ENCODE assay signal across 20 mouse cellular contexts in genomic region chr16:21272748-21273147, GRCm38 (mm10).
A peak's percentile ranks its signal among the peaks of the same experiment; 100 is the strongest.
DNase-seq lines count a peak whose midpoint lies in the region; ATAC-seq and TF ChIP-seq lines count a peak whose summit lies in the region.
"Had no signal": no experiment of that assay in that cellular context is flagged by ENCODE, and none has a peak within 500 bp of the region (broad histone marks: within the 10 kb centered on the region; RNA-seq: fewer than 3 reads in every experiment).

No protein-coding gene starts in this region.

- WGBS in heart, embryonic 11.5 days (ENCODE audit: insufficient replicate concordance): 34% methylated on average over 4 of the region's 4 CpGs
- WGBS in lung, embryonic 15.5 days: 47% methylated on average over 4 of the region's 4 CpGs
- 52% methylated on average over 4 of the region's 4 CpGs for WGBS in lung, adult 2 months
- WGBS in embryonic facial prominence, embryonic 15.5 days: 49% methylated on average over 4 of the region's 4 CpGs
- WGBS in liver, embryonic 11.5 days: 52% methylated on average over 4 of the region's 4 CpGs

- no peak overlapping the region for H3K4me3 ChIP-seq in heart, embryonic 11.5 days (ENCODE audit: low read depth, low read length)
- no peak overlapping the region for H3K4me3 ChIP-seq in lung, embryonic 15.5 days
- H3K4me3 ChIP-seq in lung, adult 2 months (replicated peaks; ENCODE audit: extremely low read depth, low read depth, low read length): no peak overlapping the region
- peak overlapping the region in 1 of 3 experiments; percentile 17 for H3K4me3 ChIP-seq in CH12.LX (replicated peaks in 1 of 3; ENCODE audit: low read depth in 2 of 3, low read length in 2 of 3, poor library complexity in 1 of 3)
- no peak overlapping the region for H3K4me3 ChIP-seq in embryonic facial prominence, embryonic 15.5 days (replicated peaks)
- no peak overlapping the region for H3K4me3 ChIP-seq in liver, embryonic 11.5 days (ENCODE audit: low read depth, low read length)
- H3K4me3 ChIP-seq: left cerebral cortex, adult 2 months; liver, embryonic 15.5 days; megakaryocyte, embryonic 14.5 days; myocyte had no signal

- no peak for DNase-seq in heart, postnatal 4 days
- no peak for DNase-seq in lung, adult 2 months
- peak; percentile 42 for DNase-seq in CH12.LX (ENCODE audit: extremely low read depth)
- no peak for DNase-seq in kidney, postnatal 25 days
- DNase-seq in liver, embryonic 11.5 days (ENCODE audit: low spot score): no peak
- DNase-seq: B cell, adult 2 months; cerebellum, adult 8-10 months; kidney, adult 2 months; kidney, postnatal 10 days; left cerebral cortex, postnatal 4 days; lung, postnatal 14 days; spleen, adult 18-20 months; thymus, postnatal 25 days had no signal

- dilution Hi-C loops in CH12.LX (cut with MboI; ENCODE audit: extremely low pct_ligation_motif_present, extremely low pct_unique_long_range_greater_than_20kb, low sequenced_read_pairs): no loop called here

- H3K27me3 ChIP-seq in heart, embryonic 11.5 days (ENCODE audit: control insufficient read depth, insufficient read depth, low read length): no peaks in the 10 kb centered on the region
- no peaks in the 10 kb centered on the region for H3K27me3 ChIP-seq in lung, embryonic 15.5 days
- no peaks in the 10 kb centered on the region for H3K27me3 ChIP-seq in CH12.LX (replicated peaks)
- H3K27me3 ChIP-seq in embryonic facial prominence, embryonic 15.5 days: no peaks in the 10 kb centered on the region
- H3K27me3 ChIP-seq in liver, embryonic 11.5 days (replicated peaks; ENCODE audit: control insufficient read depth, insufficient read depth, low read length): no peaks in the 10 kb centered on the region; the same call in 1 of the 2 replicates
- H3K27me3 ChIP-seq: liver, embryonic 15.5 days had no signal

- H3K27ac ChIP-seq in heart, embryonic 11.5 days (ENCODE audit: low read depth, low read length): peak overlapping the region; percentile 75; the same call in 1 of the 2 replicates
- peak overlapping the region; percentile 60; the same call in 1 of the 2 replicates for H3K27ac ChIP-seq in lung, embryonic 15.5 days
- H3K27ac ChIP-seq in CH12.LX (ENCODE audit: insufficient read depth, low read depth): no peak overlapping the region
- 0 out of 2 replicates have a peak overlapping the region, but pooled peaks have one; percentile 68 for H3K27ac ChIP-seq in embryonic facial prominence, embryonic 15.5 days (replicated peaks)
- H3K27ac ChIP-seq in liver, embryonic 11.5 days (ENCODE audit: low read depth, low read length): no peak overlapping the region
- H3K27ac ChIP-seq: liver, embryonic 15.5 days had no signal

- TF ChIP-seq RAD21 in CH12.LX (IDR thresholded peaks at IDR 0.05; ENCODE audit: low read depth, low read length): no peak

- no peak for ATAC-seq in heart, embryonic 11.5 days (replicated peaks; ENCODE audit: insufficient number of reproducible peaks, low FRiP score, low TSS enrichment)
- ATAC-seq in lung, embryonic 15.5 days (ENCODE audit: borderline replicate concordance, extremely low read depth, low FRiP score, low TSS enrichment): no peak
- ATAC-seq in embryonic facial prominence, embryonic 15.5 days (ENCODE audit: insufficient number of reproducible peaks, low FRiP score, low TSS enrichment, low read depth): no peak
- ATAC-seq in liver, embryonic 11.5 days (replicated peaks; ENCODE audit: low FRiP score): no peak

- no peak overlapping the region for H3K4me2 ChIP-seq in heart, embryonic 11.5 days
- no peak overlapping the region for H3K4me2 ChIP-seq in lung, embryonic 15.5 days
- H3K4me2 ChIP-seq in CH12.LX (ENCODE audit: insufficient read depth, low read depth, poor library complexity, severe bottlenecking): 0 out of 2 replicates have a peak overlapping the region, but pooled peaks have one; percentile 3
- no peak overlapping the region for H3K4me2 ChIP-seq in embryonic facial prominence, embryonic 15.5 days (replicated peaks)
- H3K4me2 ChIP-seq in liver, embryonic 11.5 days: no peak overlapping the region
- H3K4me2 ChIP-seq: liver, embryonic 15.5 days had no signal

- H3K9ac ChIP-seq in heart, embryonic 11.5 days (ENCODE audit: low read depth, low read length): no peak overlapping the region
- no peak overlapping the region for H3K9ac ChIP-seq in lung, embryonic 15.5 days
- no peak overlapping the region for H3K9ac ChIP-seq in CH12.LX (ENCODE audit: insufficient read depth, low read depth)
- no peak overlapping the region for H3K9ac ChIP-seq in embryonic facial prominence, embryonic 15.5 days
- H3K9ac ChIP-seq in liver, embryonic 11.5 days (ENCODE audit: low read depth, low read length): no peak overlapping the region
- H3K9ac ChIP-seq: liver, embryonic 15.5 days had no signal

- peak; percentile 44; the same call in 1 of the 2 replicates for TF ChIP-seq EP300 in CH12.LX (IDR thresholded peaks at IDR 0.05; ENCODE audit: low read length)

- H3K36me3 ChIP-seq in heart, embryonic 11.5 days (ENCODE audit: control insufficient read depth, insufficient read depth, low read length): no peaks in the 10 kb centered on the region
- no peaks in the 10 kb centered on the region for H3K36me3 ChIP-seq in lung, embryonic 15.5 days
- H3K36me3 ChIP-seq in CH12.LX (replicated peaks in 1 of 2; ENCODE audit: control insufficient read depth in 1 of 2, insufficient read depth in 1 of 2, low read length in 1 of 2): no peaks in the 10 kb centered on the region
- H3K36me3 ChIP-seq in embryonic facial prominence, embryonic 15.5 days: no peaks in the 10 kb centered on the region
- no peaks in the 10 kb centered on the region for H3K36me3 ChIP-seq in liver, embryonic 11.5 days (ENCODE audit: control insufficient read depth, insufficient read depth, low read length)
- H3K36me3 ChIP-seq: liver, embryonic 15.5 days had no signal

- TF ChIP-seq POLR2A in lung, adult 2 months (IDR thresholded peaks at IDR 0.05; ENCODE audit: borderline replicate concordance, extremely low read depth, low read depth, low read length): no peak
- no peak for TF ChIP-seq POLR2A in CH12.LX (IDR thresholded peaks at IDR 0.05; ENCODE audit: low read depth, low read length)

- H3K4me1 ChIP-seq in heart, embryonic 11.5 days (ENCODE audit: control insufficient read depth, insufficient read depth, low read length): peaks cover 47% of the 10 kb centered on the region
- peaks cover 41% of the 10 kb centered on the region for H3K4me1 ChIP-seq in lung, embryonic 15.5 days
- H3K4me1 ChIP-seq in lung, adult 2 months (ENCODE audit: control insufficient read depth, insufficient read depth, low read length): no peaks in the 10 kb centered on the region
- peaks cover 31 to 45% of the 10 kb centered on the region in 2 experiments for H3K4me1 ChIP-seq in CH12.LX (ENCODE audit: control insufficient read depth in 1 of 2, insufficient read depth in 2 of 2)
- H3K4me1 ChIP-seq in embryonic facial prominence, embryonic 15.5 days: peaks cover 39% of the 10 kb centered on the region
- H3K4me1 ChIP-seq in liver, embryonic 11.5 days (replicated peaks; ENCODE audit: control insufficient read depth, insufficient read depth, low read length): peaks cover 2% of the 10 kb centered on the region; the same call in 1 of the 2 replicates
- H3K4me1 ChIP-seq: liver, embryonic 15.5 days had no signal

- no peak for TF ChIP-seq CTCF in lung, adult 2 months (IDR thresholded peaks at IDR 0.05; ENCODE audit: insufficient read depth, low read length)
- TF ChIP-seq CTCF in CH12.LX (conservative IDR thresholded peaks at IDR 0.05 in 1 of 2, IDR thresholded peaks at IDR 0.05 in 1 of 2; ENCODE audit: low read depth in 2 of 2, low read length in 2 of 2): no peak

- no peaks in the 10 kb centered on the region for H3K79me2 ChIP-seq in CH12.LX (replicated peaks; ENCODE audit: control insufficient read depth, extremely low read depth, insufficient read depth, poor library complexity, severe bottlenecking)

- in situ Hi-C loops in CH12.LX (cut with MboI; ENCODE audit: low pct_ligation_motif_present, low pct_unique_long_range_greater_than_20kb, low sequenced_read_pairs): no loop called here

- no peaks in the 10 kb centered on the region for H3K9me3 ChIP-seq in heart, embryonic 11.5 days (replicated peaks; ENCODE audit: control insufficient read depth, low read length)
- no peaks in the 10 kb centered on the region for H3K9me3 ChIP-seq in lung, embryonic 15.5 days
- peaks cover 4% of the 10 kb centered on the region for H3K9me3 ChIP-seq in CH12.LX (replicated peaks; ENCODE audit: low read length)
- H3K9me3 ChIP-seq in embryonic facial prominence, embryonic 15.5 days (replicated peaks): no peaks in the 10 kb centered on the region
- H3K9me3 ChIP-seq in liver, embryonic 11.5 days (ENCODE audit: control insufficient read depth, low read length): no peaks in the 10 kb centered on the region
- H3K9me3 ChIP-seq: liver, embryonic 15.5 days had no signal

TF ChIP-seq in CH12.LX, 34 proteins besides CTCF, POLR2A, EP300 and RAD21 (continues in another document):
- TF ChIP-seq ETS1 (conservative IDR thresholded peaks at IDR 0.05; ENCODE audit: low read depth, low read length): peak; percentile 18; the same call in 1 of the 2 replicates
- TF ChIP-seq TCF12 (IDR thresholded peaks at IDR 0.05; ENCODE audit: low read depth, low read length): peak; percentile 32; the same call in 1 of the 2 replicates
- peak; percentile 12; the same call in 1 of the 2 replicates for TF ChIP-seq NRF1 (IDR thresholded peaks at IDR 0.05; ENCODE audit: low read depth, low read length)
- TF ChIP-seq SMC3 (IDR thresholded peaks at IDR 0.05; ENCODE audit: low read depth, low read length): no peak
- TF ChIP-seq BHLHE40 (IDR thresholded peaks at IDR 0.05; ENCODE audit: low read depth, low read length): peak; percentile 54
- no peak for TF ChIP-seq E2F4 (IDR thresholded peaks at IDR 0.05; ENCODE audit: insufficient replicate concordance, low read depth, low read length)
- no peak for TF ChIP-seq TBP (conservative IDR thresholded peaks at IDR 0.05; ENCODE audit: low read depth, low read length)
- no peak for TF ChIP-seq USF1 (IDR thresholded peaks at IDR 0.05; ENCODE audit: low read depth, low read length)
- no peak for TF ChIP-seq CHD1 (IDR thresholded peaks at IDR 0.05; ENCODE audit: low read depth, low read length)
- TF ChIP-seq CHD2 (IDR thresholded peaks at IDR 0.05; ENCODE audit: low read length): no peak
- no peak for TF ChIP-seq GABPA (IDR thresholded peaks at IDR 0.05; ENCODE audit: insufficient replicate concordance, low read depth, low read length)
- TF ChIP-seq NELFE (IDR thresholded peaks at IDR 0.05; ENCODE audit: low read depth, low read length): no peak
- no peak for TF ChIP-seq RCOR1 (conservative IDR thresholded peaks at IDR 0.05; ENCODE audit: low read depth, low read length)
- no peak for TF ChIP-seq ZMIZ1 (IDR thresholded peaks at IDR 0.05; ENCODE audit: low read depth, low read length)
- TF ChIP-seq MAFK (IDR thresholded peaks at IDR 0.05; ENCODE audit: insufficient replicate concordance, low read length): no peak
- TF ChIP-seq MAZ (IDR thresholded peaks at IDR 0.05; ENCODE audit: low read depth, low read length): peak; percentile 45; the same call in 1 of the 2 replicates
- no peak for TF ChIP-seq USF2 (conservative IDR thresholded peaks at IDR 0.05; ENCODE audit: low read depth, low read length)
- no peak for TF ChIP-seq UBTF (IDR thresholded peaks at IDR 0.05; ENCODE audit: low read depth, low read length)
- no peak for TF ChIP-seq MXI1 (IDR thresholded peaks at IDR 0.05; ENCODE audit: low read depth, low read length)

Comparison
In these comparisons a context has a peak if more than half of its experiments do, and no peak if none do; other contexts are left out.
1. H3K27ac ChIP-seq: peak in heart, embryonic 11.5 days (single experiment), lung, embryonic 15.5 days (single experiment) and embryonic facial prominence, embryonic 15.5 days (single experiment); none in CH12.LX (single experiment) and liver, embryonic 11.5 days (single experiment).